Mouse (Mus musculus) midbrain, embryonic 13.5 days (tissue): ENCODE measurements around the gene Anapc16. TPM values are rescaled to one million over a fixed set of nuclear protein-coding genes. Genes with fewer than 3 reads are reported as not detected.

Experiments
- ATAC-seq: fragments of 200-750 bp; cut with Nextera tagmentation; 2 replicates; pipeline ENCODE4 v1.8.0; 2017; ENCODE audit warnings: mild to moderate bottlenecking, moderate TSS enrichment, moderate library complexity
- H3K27ac ChIP-seq: fragments of 300-500 bp; sonication (generic); 2 replicates; pipeline ENCODE4 v1.5.1; 2015; ENCODE audit warnings: inconsistent platforms, mild to moderate bottlenecking, moderate library complexity
- H3K27me3 ChIP-seq: fragments of 300-500 bp; sonication (generic); 2 replicates; pipeline ENCODE4 v1.6.1; 2015; ENCODE audit warnings: mild to moderate bottlenecking, inconsistent platforms
- H3K36me3 ChIP-seq: fragments of 300-500 bp; sonication (generic); 2 replicates; pipeline ENCODE4 v1.6.1; 2015; ENCODE audit warnings: mild to moderate bottlenecking, inconsistent platforms
- H3K4me1 ChIP-seq: fragments of 300-500 bp; sonication (generic); replicated peaks from 2 replicates; pipeline ENCODE4 v1.6.1; 2015; ENCODE audit warnings: inconsistent platforms
- H3K4me2 ChIP-seq: fragments of 300-500 bp; sonication (generic); replicated peaks from 2 replicates; pipeline ENCODE4 v1.6.1; 2015; ENCODE audit warnings: moderate library complexity, mild to moderate bottlenecking, inconsistent platforms
- H3K4me3 ChIP-seq: fragments of 300-500 bp; sonication (generic); replicated peaks from 2 replicates; pipeline ENCODE4 v1.5.1; 2015; ENCODE audit warnings: mild to moderate bottlenecking, inconsistent platforms
- H3K9ac ChIP-seq: fragments of 300-500 bp; sonication (generic); replicated peaks from 2 replicates; pipeline ENCODE4 v1.6.1; 2015; ENCODE audit warnings: mild to moderate bottlenecking, inconsistent platforms
- H3K9me3 ChIP-seq: fragments of 300-500 bp; sonication (generic); 2 replicates; pipeline ENCODE4 v1.6.1; 2016; ENCODE audit warnings: mild to moderate bottlenecking, inconsistent platforms
- WGBS: fragments of 180-500 bp; shearing (Covaris S2); methylation state at CpG from one replicate; pipeline ENCODE4 v1.1.7; 2015; 5-methylcytosine and 5-hydroxymethylcytosine counted together
- polyA plus RNA-seq: library from polyadenylated mRNA; unstranded; fragments of >200 nt; fragmentation: Nextera tagmentation; extraction: Ambion mirVana; gene quantifications from 2 replicates; pipeline ENCODE4 v1.2.1, GENCODE M21; 2015

Gene Anapc16
- polyA plus RNA-seq, 1 experiment from 2014 or later, result 121 TPM

DNA sequence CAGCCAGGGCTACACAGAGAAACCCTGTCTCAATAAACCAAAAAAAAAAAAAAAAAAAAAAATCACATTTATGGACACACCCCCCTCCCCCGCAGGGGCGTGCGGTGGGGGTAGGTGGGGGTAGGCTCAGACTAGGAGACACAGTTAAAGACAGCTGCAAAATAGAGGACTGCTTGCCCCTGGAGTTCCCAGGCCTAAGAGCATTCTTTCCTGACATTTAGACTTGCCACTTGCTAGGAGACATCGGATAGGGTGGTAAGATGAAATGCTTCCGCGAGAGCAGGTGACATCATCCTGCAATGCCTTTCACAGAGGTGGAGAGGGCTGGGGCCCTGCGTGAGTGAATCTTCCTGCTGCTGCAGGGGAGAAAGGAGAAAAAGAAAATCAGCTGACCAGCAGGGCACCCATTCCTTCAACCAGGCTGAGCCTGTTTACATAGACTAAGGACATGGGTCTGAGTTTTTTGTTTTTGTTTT lies 49.3 kb downstream of the Anapc16 start:
- Histone ChIP-seq H3K9me3 (no peaks in the 10 kb centered on the region), H3K4me2 (no peak overlapping the region), H3K4me3 (no peak overlapping the region), H3K27me3 (no peaks in the 10 kb centered on the region), H3K9ac (no peak overlapping the region), H3K36me3 (no peaks in the 10 kb centered on the region), H3K4me1 (peaks cover 54% of the 10 kb centered on the region), H3K27ac (peak overlapping the region; percentile 71)
- WGBS, result 29% methylated on average over 7 of the region's 7 CpGs
- no peak for ATAC-seq

DNA sequence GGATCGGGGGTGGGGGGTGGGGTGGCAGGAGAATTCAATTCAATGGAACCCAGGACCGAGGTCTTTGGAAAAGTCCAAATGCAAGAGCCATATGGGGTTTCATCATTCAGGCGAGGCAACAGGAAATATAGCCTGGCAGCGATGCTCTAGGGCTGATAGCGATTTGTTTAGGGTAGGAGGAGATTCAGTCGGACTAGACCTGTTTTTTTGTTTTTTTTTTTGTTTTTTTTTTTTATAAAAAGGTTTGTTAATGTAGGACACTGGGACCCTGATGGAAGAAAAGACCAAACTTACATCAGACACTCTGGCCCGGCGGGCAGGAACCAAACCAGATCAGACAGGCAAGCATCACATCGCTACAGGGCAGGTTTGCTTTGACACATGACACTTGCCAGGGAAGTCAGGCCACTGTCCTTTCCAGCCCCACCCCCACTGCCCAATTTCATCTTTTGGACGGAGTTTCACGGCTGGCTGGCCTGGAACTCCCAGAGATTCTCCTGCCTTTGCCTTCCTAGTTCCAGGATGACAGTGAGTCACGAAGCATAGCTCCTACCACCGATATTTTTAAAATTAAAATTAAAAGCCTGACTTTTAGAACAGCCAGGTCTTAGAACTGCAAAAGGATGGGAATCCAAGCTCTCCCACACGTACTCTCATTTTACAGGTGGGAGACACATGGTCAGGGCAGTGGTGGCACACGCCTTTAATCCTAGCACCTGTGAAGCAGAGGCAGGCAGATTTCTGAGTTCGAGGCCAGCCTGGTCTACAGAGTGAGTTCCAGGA lies 50.0 kb downstream of the Anapc16 start:
- Histone ChIP-seq H3K4me3 (peak overlapping the region; percentile 96), H3K27me3 (no peaks in the 10 kb centered on the region), H3K9ac (peak overlapping the region; percentile 78), H3K4me1 (peaks cover 53% of the 10 kb centered on the region), H3K4me2 (peak overlapping the region; percentile 96), H3K36me3 (no peaks in the 10 kb centered on the region), H3K9me3 (no peaks in the 10 kb centered on the region), H3K27ac (peak overlapping the region; percentile 97)
- WGBS, result 20% methylated on average over 16 of the region's 16 CpGs
- ATAC-seq, result no peak

- no peaks in the 10 kb centered on the region for H3K9me3 ChIP-seq
- peak overlapping the region; percentile 78 for H3K9ac ChIP-seq
- ATAC-seq, result peak; percentile 35
- peaks cover 46% of the 10 kb centered on the region for H3K4me1 ChIP-seq
- under 1% methylated on average over 31 of the region's 31 CpGs for WGBS
- H3K4me2 ChIP-seq, result peak overlapping the region; percentile 96
- H3K27me3 ChIP-seq, result no peaks in the 10 kb centered on the region
- H3K36me3 ChIP-seq, result no peaks in the 10 kb centered on the region
- peak overlapping the region; percentile 96 for H3K4me3 ChIP-seq
- peak overlapping the region; percentile 97 for H3K27ac ChIP-seq
These were observed 50.7 kb downstream of the Anapc16 start for GRCm38 (mm10) chr10:59952152-59952780.

DNA sequence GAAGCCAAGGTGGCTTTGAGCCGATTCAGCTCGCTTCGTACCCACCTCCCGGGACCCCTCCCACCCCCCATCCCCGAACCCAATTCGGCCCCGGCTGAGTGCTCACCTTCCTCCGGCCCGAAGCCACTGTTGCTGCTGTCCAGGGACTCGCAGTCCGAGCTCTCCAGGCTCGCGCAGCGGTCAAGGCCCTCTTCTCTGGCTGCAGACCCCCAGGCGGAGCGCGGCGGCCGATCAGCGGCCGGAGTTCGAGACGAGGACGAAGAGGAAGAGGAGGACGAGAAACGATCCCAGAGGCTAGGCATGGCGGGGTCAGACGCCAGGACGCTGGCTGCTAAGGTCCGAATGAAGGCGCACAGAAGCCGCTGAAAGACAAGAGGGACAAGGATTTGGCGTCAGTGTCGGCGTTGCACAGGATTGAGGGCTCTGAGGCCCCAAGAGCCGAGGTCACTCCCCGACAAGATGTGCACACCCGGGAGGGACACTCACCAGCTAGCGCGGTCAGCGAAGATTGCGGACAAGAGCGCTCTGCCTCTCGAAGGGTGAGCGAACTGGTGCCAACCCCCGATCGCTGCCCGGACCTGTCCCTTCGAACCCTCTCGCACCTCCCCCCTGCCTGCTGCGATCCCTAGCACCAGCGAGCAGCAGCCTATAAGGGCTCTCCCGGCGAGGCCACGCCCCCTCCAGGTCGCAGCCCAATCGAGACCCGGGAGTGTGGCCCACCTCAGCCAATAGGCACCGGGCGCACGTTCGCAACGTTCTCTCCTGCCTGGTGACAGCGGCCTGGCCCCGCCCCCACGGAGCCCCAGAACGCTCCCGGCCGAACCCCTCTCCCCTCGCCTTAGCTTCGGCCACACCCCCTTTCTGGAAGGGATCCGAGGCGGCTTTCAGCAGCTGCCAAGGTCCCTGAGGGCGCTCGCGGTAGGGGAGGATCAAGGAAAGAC lies 51.5 kb downstream of the Anapc16 start, which contains the start of gene Ddit4:
Gene Ddit4 (minus strand): TSS at position 624 of the 941 bp plus-strand sequence.
- no peaks in the 10 kb centered on the region for H3K36me3 ChIP-seq
- peak within 1 kb of the TSS; percentile 96 for H3K4me2 ChIP-seq
- peaks cover 38% of the 10 kb centered on the region for H3K4me1 ChIP-seq
- H3K27ac ChIP-seq, result peak within 1 kb of the TSS; percentile 97
- H3K9ac ChIP-seq, result peak within 1 kb of the TSS; percentile 97
- no peaks in the 10 kb centered on the region for H3K27me3 ChIP-seq
- no peaks in the 10 kb centered on the region for H3K9me3 ChIP-seq
- peak; percentile 98 for ATAC-seq
- under 1% methylated on average over 76 of the region's 76 CpGs for WGBS
- H3K4me3 ChIP-seq, result peak within 1 kb of the TSS; percentile 96

DNA sequence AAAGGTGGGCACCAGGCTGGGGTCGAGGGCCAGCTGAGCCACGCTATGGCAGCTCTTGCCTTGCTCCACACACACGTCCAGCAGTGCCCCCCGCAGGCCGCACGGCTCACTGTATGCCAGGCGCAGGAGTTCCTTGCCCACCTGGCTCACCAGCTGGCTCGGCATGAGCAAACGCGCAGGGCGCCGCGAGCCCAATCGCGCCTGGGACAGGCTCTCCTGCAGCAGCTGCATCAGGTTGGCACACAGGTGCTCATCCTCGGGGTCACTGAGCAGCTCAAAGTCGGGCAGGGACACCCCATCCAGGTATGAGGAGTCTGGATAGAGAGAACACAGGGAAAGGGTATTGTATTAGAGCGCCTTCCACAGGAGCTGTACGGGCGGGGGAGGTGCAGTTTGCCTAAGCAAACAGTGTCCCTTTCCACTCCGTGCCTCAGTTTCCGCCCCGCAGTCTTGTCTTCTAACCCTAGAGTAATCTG lies 52.2 kb downstream of the Anapc16 start:
- Histone ChIP-seq H3K36me3 (no peaks in the 10 kb centered on the region), H3K4me3 (peak overlapping the region; percentile 96), H3K9ac (peak overlapping the region; percentile 97), H3K27ac (peak overlapping the region; percentile 93), H3K4me1 (peaks cover 36% of the 10 kb centered on the region), H3K4me2 (peak overlapping the region; percentile 96), H3K27me3 (no peaks in the 10 kb centered on the region), H3K9me3 (no peaks in the 10 kb centered on the region)
- 0% methylated on average over 23 of the region's 23 CpGs for WGBS
- ATAC-seq, result peak; percentile 55

- Histone ChIP-seq H3K9me3 (no peaks in the 10 kb centered on the region), H3K9ac (peak overlapping the region; percentile 97), H3K27me3 (no peaks in the 10 kb centered on the region), H3K4me2 (peak overlapping the region; percentile 96), H3K4me3 (peak overlapping the region; percentile 96), H3K27ac (peak overlapping the region; percentile 93), H3K36me3 (no peaks in the 10 kb centered on the region), H3K4me1 (peaks cover 36% of the 10 kb centered on the region)
- no peak for ATAC-seq
- 44% methylated on average over 15 of the region's 15 CpGs for WGBS
These were observed 52.9 kb downstream of the Anapc16 start for GRCm38 (mm10) chr10:59949783-59950605.

GRCm38 (mm10) chr10:59949255-59949648 lies 53.7 kb downstream of the Anapc16 start:
- H3K27me3 ChIP-seq, result no peaks in the 10 kb centered on the region
- H3K36me3 ChIP-seq, result no peaks in the 10 kb centered on the region
- no peaks in the 10 kb centered on the region for H3K9me3 ChIP-seq
- peak overlapping the region; percentile 96 for H3K4me2 ChIP-seq
- peak overlapping the region; percentile 7; the same call in 1 of the 2 replicates for H3K27ac ChIP-seq
- ATAC-seq, result no peak
- 84% methylated on average over 1 of the region's 1 CpGs for WGBS
- H3K4me3 ChIP-seq, result peak overlapping the region; percentile 96
- H3K4me1 ChIP-seq, result peaks cover 36% of the 10 kb centered on the region
- peak overlapping the region; percentile 97; the same call in 1 of the 2 replicates for H3K9ac ChIP-seq

DNA sequence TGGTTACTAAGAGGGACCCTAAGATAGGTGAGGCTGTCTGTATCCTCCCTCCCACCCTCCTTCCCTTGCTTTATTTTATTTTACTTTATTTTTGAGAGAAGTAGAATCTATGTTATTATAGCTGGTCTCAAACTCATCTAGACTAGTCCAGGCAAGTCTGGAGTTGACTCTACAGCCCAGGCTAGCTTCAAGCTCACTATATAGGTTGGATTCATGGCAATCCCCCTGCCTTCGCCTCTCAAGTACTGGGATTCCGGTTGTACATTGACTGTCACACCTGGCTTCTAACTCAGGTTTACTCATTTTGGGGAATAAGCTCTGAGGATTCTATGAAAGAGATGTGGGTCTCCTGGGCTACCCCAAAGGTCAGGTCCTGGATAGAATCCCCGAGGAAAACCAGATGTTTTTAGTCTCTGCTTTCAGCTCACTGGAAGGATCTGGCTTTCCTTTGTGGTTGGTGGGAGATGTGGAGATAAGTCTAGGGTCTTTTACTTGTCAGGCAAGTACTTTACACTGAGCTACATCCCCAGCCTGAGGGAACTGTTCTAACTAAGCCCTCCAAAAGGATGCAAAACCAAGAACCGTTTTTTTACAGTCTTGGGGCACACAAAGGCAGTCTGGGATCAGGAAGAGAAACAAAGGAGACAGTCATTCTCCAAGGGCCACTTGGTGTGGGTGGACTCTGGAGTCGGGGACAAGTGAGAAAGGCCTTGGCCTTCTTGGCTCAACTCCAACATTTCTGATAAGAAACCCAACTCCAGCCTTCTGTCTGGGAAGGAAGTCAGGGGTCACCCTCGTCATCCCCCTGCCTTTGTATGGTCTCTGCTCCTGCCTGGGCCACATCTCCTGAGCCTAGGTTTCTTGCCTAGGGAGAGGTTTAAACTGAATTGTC lies 54.3 kb downstream of the Anapc16 start:
- peak overlapping the region; percentile 96; the same call in 1 of the 2 replicates for H3K4me3 ChIP-seq
- no peaks in the 10 kb centered on the region for H3K27me3 ChIP-seq
- H3K4me2 ChIP-seq, result peak overlapping the region; percentile 96
- no peaks in the 10 kb centered on the region for H3K9me3 ChIP-seq
- H3K9ac ChIP-seq, result no peak overlapping the region
- peaks cover 39% of the 10 kb centered on the region for H3K4me1 ChIP-seq
- H3K27ac ChIP-seq, result 0 out of 2 replicates have a peak overlapping the region, but pooled peaks have one; percentile 10
- no peaks in the 10 kb centered on the region for H3K36me3 ChIP-seq
- 59% methylated on average over 6 of the region's 6 CpGs for WGBS
- ATAC-seq, result no peak

GRCm38 (mm10) chr10:59947296-59948073 lies 55.5 kb downstream of the Anapc16 start:
- H3K27ac ChIP-seq, result 0 out of 2 replicates have a peak overlapping the region, but pooled peaks have one; percentile 19

More at GRCm38 (mm10) chr10:59947296-59948073, 55.5 kb downstream of the Anapc16 start:
- no peaks in the 10 kb centered on the region for H3K27me3 ChIP-seq
- no peak for ATAC-seq
- no peak overlapping the region for H3K9ac ChIP-seq
- H3K9me3 ChIP-seq, result no peaks in the 10 kb centered on the region
- H3K4me1 ChIP-seq, result peaks cover 43% of the 10 kb centered on the region
- no peak overlapping the region for H3K4me3 ChIP-seq
- no peaks in the 10 kb centered on the region for H3K36me3 ChIP-seq
- 67% methylated on average over 7 of the region's 7 CpGs for WGBS
- no peak overlapping the region for H3K4me2 ChIP-seq
